Mouse (Mus musculus) embryonic facial prominence, embryonic 14.5 days (tissue): ENCODE measurements around the gene Gm20388. TPM values are rescaled to one million over a fixed set of nuclear protein-coding genes. Genes with fewer than 3 reads are reported as not detected.

ENCODE experiments used
- ATAC-seq: fragments of 200-750 bp; cut with Nextera tagmentation; 2 replicates; pipeline ENCODE4 v1.8.0; 2017; ENCODE audit warnings: low read depth, moderate number of reproducible peaks, moderate TSS enrichment
- DNase-seq: peaks from one replicate; pipeline ENCODE4 v3.0.0-alpha.2; 2015; ENCODE audit warnings: low spot score
- H3K27ac ChIP-seq: fragments of 300-500 bp; sonication (generic); replicated peaks from 2 replicates; pipeline ENCODE4 v1.5.1; 2014; ENCODE audit warnings: low read depth, mild to moderate bottlenecking, low read length, moderate library complexity
- H3K27me3 ChIP-seq: fragments of 300-500 bp; sonication (generic); replicated peaks from 2 replicates; pipeline ENCODE4 v1.6.1; 2014; ENCODE audit warnings: low read length; ENCODE audit not compliant: control insufficient read depth, insufficient read depth
- H3K36me3 ChIP-seq: fragments of 300-500 bp; sonication (generic); 2 replicates; pipeline ENCODE4 v1.6.1; 2014; ENCODE audit warnings: low read length, mixed read lengths; ENCODE audit not compliant: control insufficient read depth, insufficient read depth
- H3K4me1 ChIP-seq: fragments of 300-500 bp; sonication (generic); 2 replicates; pipeline ENCODE4 v1.6.1; 2014; ENCODE audit warnings: antibody characterized with exemption, low read length; ENCODE audit not compliant: control insufficient read depth, insufficient read depth
- H3K4me2 ChIP-seq: fragments of 300-500 bp; sonication (generic); 2 replicates; pipeline ENCODE4 v1.6.1; 2014; ENCODE audit warnings: low read depth, mild to moderate bottlenecking, low read length, moderate library complexity, mixed read lengths
- H3K4me3 ChIP-seq: fragments of 300-500 bp; sonication (generic); 2 replicates; pipeline ENCODE4 v1.5.1; 2014; ENCODE audit warnings: low read depth, mild to moderate bottlenecking, low read length
- H3K9ac ChIP-seq: fragments of 300-500 bp; sonication (generic); 2 replicates; pipeline ENCODE4 v1.6.1; 2014; ENCODE audit warnings: low read depth, mild to moderate bottlenecking, low read length, moderate library complexity, mixed read lengths
- H3K9me3 ChIP-seq: fragments of 300-500 bp; sonication (generic); 2 replicates; pipeline ENCODE4 v1.6.1; 2016; ENCODE audit warnings: low read length; ENCODE audit not compliant: control insufficient read depth
- WGBS: fragments of 180-500 bp; shearing (Covaris S2); extraction: QIAGEN DNeasy Blood & Tissue Kit; methylation state at CpG from one replicate; pipeline ENCODE4 v1.1.7; 2014; 5-methylcytosine and 5-hydroxymethylcytosine counted together
- polyA plus RNA-seq: library from polyadenylated mRNA; unstranded; fragments of >200 nt; fragmentation: Nextera tagmentation; extraction: Ambion mirVana; gene quantifications from 2 replicates; pipeline ENCODE4 v1.2.1, GENCODE M21; 2014

The Gm20388 gene
- polyA plus RNA-seq, 1 experiment from 2014 or later, result not detected

DNA sequence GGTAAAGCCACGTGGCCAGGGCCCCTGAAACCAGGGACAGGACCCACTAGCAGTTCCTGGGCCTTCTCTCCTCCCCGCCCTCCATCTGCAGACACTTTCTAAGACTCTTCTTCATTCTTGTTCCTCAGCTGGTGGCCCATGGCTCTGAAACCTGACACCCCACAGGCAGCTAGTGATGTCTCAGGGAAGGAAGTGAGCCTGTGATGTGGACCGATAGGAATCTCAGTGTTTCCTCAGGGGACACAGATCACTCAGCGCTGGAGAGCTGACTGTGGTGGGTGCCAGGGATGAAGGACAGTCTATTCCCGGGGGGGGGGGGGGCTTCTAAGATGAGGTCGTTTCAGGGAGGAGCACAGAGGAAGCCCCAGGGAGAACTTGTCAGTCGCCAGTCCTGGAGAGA is 1318.9 kb downstream of the Gm20388 start:
- Histone ChIP-seq H3K4me1 (peaks cover 9% of the 10 kb centered on the region; the same call in 1 of the 2 replicates), H3K36me3 (no peaks in the 10 kb centered on the region), H3K27me3 (peaks cover 17% of the 10 kb centered on the region; the same call in 1 of the 2 replicates), H3K4me3 (no peak overlapping the region), H3K9me3 (no peaks in the 10 kb centered on the region), H3K27ac (no peak overlapping the region), H3K9ac (no peak overlapping the region), H3K4me2 (no peak overlapping the region)
- 21% methylated on average over 7 of the region's 7 CpGs for WGBS
- DNase-seq, result peak; percentile 48
- ATAC-seq, result no peak

DNA sequence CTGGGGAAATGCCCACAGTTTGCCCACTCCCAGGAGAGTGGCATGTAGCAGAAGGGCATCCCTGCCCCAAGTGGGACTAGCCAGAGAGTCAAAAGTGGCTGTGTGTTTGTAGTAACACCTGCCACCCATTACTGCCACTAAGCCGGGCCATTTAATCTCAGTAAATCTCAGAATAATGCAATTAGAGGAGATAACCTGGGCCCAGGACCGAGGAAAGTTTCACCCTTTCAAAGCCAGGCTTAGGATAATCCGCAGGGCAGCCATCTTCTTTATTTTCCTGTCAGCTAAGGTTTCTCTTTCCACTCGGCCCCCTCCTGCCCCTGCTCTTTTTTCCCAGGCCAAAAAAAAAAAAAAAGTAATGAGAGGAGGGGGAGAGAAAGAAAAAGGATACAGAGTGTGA is 1322.6 kb downstream of the Gm20388 start:
- H3K4me1 ChIP-seq, result peaks cover 9% of the 10 kb centered on the region; the same call in 1 of the 2 replicates
- no peaks in the 10 kb centered on the region; the same call in 1 of the 2 replicates for H3K27me3 ChIP-seq
- H3K9me3 ChIP-seq, result no peaks in the 10 kb centered on the region
- no peaks in the 10 kb centered on the region for H3K36me3 ChIP-seq
- no peak overlapping the region for H3K4me3 ChIP-seq
- no peak overlapping the region for H3K27ac ChIP-seq
- WGBS, result 23% methylated on average over 4 of the region's 4 CpGs
- no peak overlapping the region for H3K9ac ChIP-seq
- ATAC-seq, result peak; percentile 37; the same call in 1 of the 2 replicates
- DNase-seq, result no peak
- H3K4me2 ChIP-seq, result no peak overlapping the region

DNA sequence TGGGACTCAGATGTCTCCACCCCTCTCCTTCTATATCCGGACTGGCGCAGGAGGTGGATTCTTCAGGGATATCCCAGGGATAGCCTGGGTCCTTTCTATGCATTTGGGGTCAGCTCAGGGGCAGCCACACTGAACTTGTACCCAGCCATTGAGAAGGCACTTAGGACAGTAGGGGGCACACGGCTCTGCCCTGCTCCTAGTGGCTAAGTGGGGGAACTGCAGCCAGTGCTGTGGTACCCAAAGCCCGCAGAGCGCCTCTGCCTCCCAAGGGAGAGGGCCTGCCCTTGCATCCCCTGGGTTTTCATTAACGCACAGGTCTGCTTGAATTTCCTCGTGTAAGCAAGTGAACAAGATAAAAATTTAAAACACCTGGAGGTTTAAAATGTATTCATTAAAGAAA is 1324.3 kb downstream of the Gm20388 start:
- Histone ChIP-seq H3K9me3 (no peaks in the 10 kb centered on the region), H3K27me3 (no peaks in the 10 kb centered on the region; the same call in 1 of the 2 replicates), H3K4me3 (no peak overlapping the region), H3K9ac (no peak overlapping the region), H3K36me3 (no peaks in the 10 kb centered on the region), H3K27ac (no peak overlapping the region), H3K4me2 (no peak overlapping the region), H3K4me1 (0 out of 2 replicates have a peak, but pooled peaks cover 1% of the 10 kb centered on the region)
- DNase-seq, result no peak
- no peak for ATAC-seq
- WGBS, result 57% methylated on average over 7 of the region's 7 CpGs

DNA sequence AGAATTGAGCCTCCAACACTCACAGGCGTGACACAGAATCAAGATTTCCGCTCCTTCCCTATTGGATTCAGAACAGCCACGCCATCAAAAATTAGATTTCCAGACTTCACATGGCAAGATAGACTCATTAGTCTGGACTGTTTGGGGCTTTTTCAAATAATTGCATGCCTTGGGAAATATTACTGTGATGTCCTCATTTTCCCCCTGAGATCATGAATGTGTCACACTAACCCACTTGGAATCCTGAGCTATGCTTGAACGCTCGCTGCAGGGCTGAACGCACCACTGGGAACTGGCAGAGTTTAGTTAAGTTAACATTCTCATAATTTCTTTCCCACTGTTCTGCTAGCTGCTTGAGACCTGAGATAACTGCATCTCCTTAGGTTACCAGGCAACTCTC is 1329.0 kb downstream of the Gm20388 start:
- Histone ChIP-seq H3K9me3 (no peaks in the 10 kb centered on the region), H3K27ac (no peak overlapping the region), H3K4me3 (no peak overlapping the region), H3K9ac (no peak overlapping the region), H3K27me3 (peaks cover 12% of the 10 kb centered on the region; the same call in 1 of the 2 replicates), H3K4me2 (no peak overlapping the region), H3K4me1 (peaks cover 14% of the 10 kb centered on the region; the same call in 1 of the 2 replicates), H3K36me3 (no peaks in the 10 kb centered on the region)
- DNase-seq, result no peak
- ATAC-seq, result no peak
- WGBS, result 69% methylated on average over 6 of the region's 6 CpGs

DNA sequence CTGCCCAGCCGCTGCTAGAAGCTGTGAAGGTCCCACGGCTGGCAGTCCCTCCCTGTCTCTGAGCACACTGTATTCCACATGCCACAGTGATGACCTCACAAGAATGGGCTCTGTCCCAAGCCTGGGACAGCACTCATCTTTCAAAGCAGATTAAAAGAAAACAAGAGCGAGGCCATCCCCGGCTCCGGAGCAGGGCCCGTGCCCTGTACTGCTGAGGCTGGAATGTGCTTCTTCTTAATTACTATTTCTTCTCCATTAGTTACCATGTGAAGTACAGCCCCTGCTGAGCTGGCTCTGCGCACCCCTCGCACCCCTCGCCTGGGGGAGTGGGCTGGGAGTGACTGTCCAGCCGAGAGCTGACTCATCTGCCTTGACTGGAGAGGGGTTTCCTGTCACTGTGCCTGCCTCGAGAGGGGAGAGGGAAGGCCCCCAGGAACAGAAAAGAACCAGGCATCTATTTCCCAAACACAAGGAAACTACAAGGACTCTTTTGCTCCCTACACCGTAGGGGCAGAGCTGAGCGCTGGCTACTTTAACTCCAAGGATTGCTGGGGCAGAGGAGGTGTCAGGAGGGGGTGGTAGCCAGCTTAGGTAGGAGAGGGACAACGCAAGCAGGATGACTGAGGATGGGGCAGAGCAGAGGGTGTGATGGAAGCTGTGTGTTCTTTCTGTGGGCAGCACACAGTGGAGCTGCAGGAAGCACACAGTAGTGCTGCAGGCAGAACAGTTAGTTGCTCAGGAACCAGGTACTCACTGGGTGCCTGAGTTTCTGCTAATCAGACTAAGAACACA is 1331.3 kb downstream of the Gm20388 start:
- ATAC-seq (peak; percentile 91), DNase-seq (peak; percentile 85)
- Histone ChIP-seq H3K27ac (no peak overlapping the region), H3K9ac (no peak overlapping the region), H3K27me3 (peaks cover 12% of the 10 kb centered on the region; the same call in 1 of the 2 replicates), H3K4me1 (peaks cover 14% of the 10 kb centered on the region; the same call in 1 of the 2 replicates), H3K4me3 (no peak overlapping the region), H3K4me2 (peak overlapping the region; percentile 34; the same call in 1 of the 2 replicates), H3K36me3 (no peaks in the 10 kb centered on the region), H3K9me3 (no peaks in the 10 kb centered on the region)
- 9% methylated on average over 14 of the region's 14 CpGs for WGBS

DNA sequence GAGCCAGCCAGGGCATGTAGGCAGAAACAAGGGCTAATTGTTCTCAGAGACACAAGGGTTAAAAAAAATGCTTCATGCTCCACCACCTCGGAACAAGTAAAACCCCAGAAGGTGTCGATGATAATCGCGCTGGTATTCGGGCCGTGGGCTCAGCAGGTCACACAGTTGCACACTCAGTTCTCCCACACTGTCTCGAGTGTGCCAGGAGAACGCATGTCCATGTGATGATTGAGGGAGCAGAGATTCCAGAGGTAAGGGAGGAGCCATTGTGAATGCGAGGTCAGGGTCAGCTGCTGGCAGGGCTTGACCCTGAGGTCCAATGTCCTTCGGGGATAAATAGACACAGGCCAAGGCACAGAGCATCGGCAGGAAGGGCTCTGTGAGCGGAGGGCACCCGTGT is 1332.0 kb downstream of the Gm20388 start:
- 10% methylated on average over 13 of the region's 13 CpGs for WGBS
- Histone ChIP-seq H3K4me3 (no peak overlapping the region), H3K36me3 (no peaks in the 10 kb centered on the region), H3K27me3 (peaks cover 12% of the 10 kb centered on the region; the same call in 1 of the 2 replicates), H3K27ac (no peak overlapping the region), H3K9ac (no peak overlapping the region), H3K4me1 (peaks cover 14% of the 10 kb centered on the region; the same call in 1 of the 2 replicates), H3K4me2 (no peak overlapping the region), H3K9me3 (no peaks in the 10 kb centered on the region)
- ATAC-seq (no peak), DNase-seq (peak; percentile 7)

DNA sequence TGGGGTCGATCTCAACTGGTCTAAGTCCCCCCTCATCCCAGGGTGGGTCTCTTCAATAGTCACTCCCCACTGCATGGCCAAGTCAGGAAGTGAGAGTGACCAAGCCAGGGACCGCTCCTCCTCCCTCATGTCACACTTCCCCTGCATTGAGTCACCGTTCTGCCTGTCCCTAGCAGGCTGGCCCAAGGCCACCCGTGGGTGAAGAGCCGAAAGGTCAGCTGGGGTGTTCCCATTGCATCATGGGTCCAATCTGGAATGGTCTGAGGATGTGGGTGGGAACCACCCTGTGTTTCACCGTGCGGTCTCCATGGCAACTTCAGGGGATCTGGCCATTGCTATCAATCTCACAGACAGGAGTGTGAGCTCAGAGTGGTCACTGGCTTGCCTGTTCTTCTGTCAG is 1338.2 kb downstream of the Gm20388 start:
- ATAC-seq (no peak), DNase-seq (no peak)
- no peaks in the 10 kb centered on the region for H3K36me3 ChIP-seq
- 87% methylated on average over 7 of the region's 7 CpGs for WGBS
- H3K9ac ChIP-seq, result no peak overlapping the region
- peaks cover 31% of the 10 kb centered on the region for H3K27me3 ChIP-seq
- H3K4me1 ChIP-seq, result no peaks in the 10 kb centered on the region
- H3K4me2 ChIP-seq, result no peak overlapping the region
- no peak overlapping the region for H3K27ac ChIP-seq
- H3K4me3 ChIP-seq, result no peak overlapping the region
- no peaks in the 10 kb centered on the region for H3K9me3 ChIP-seq

DNA sequence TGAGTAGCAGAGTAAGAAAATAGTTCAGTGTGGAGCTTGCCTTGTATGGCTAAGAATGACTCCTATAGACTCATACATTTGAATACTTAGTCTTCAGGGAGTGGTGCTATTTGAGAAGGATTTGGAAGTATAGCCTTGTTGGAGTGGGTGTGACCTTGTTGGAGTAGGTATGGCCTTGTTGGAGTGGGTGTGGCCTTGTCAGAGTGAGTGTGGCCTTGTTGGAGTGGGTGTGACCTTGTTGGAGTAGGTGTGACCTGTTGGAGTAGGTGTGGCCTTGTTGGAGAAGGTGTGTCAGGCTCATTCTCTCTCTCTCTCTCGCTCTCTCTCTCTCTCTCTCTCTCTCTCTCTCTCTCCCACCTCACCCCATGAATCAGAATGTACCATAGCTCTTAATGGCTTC is 1338.8 kb downstream of the Gm20388 start:
- Histone ChIP-seq H3K4me3 (no peak overlapping the region), H3K27me3 (peaks cover 32% of the 10 kb centered on the region), H3K4me1 (no peaks in the 10 kb centered on the region), H3K9me3 (no peaks in the 10 kb centered on the region), H3K9ac (no peak overlapping the region), H3K4me2 (no peak overlapping the region), H3K27ac (no peak overlapping the region), H3K36me3 (no peaks in the 10 kb centered on the region)
- no peak for ATAC-seq
- WGBS, result 89% methylated on average over 1 of the region's 1 CpGs
- no peak for DNase-seq
